Mouse (Mus musculus): ENCODE measurements at regions not wholly inside any gene's neighbourhood (a gene's known extent, or its start where the extent isn't known, plus 50 kb on each side); places are given as distances from the start of the nearest gene placed in this dataset.

GRCm38 (mm10) chr13:101954521-101954920 lies 186.5 kb upstream of the Pik3r1 start:
- DNase-seq = no peak

- no peak for DNase-seq
Measured at GRCm38 (mm10) chr13:101955806-101956418, 187.9 kb upstream of the Pik3r1 start.

GRCm38 (mm10) chr13:101957782-101958181 lies 189.8 kb upstream of the Pik3r1 start:
- peak; percentile 13 for DNase-seq

GRCm38 (mm10) chr13:101965537-101965936 lies 197.5 kb upstream of the Pik3r1 start:
- no peak for DNase-seq

GRCm38 (mm10) chr13:101966799-101967397 lies 198.9 kb upstream of the Pik3r1 start:
- DNase-seq = peak; percentile 42

- DNase-seq = no peak
Measured at GRCm38 (mm10) chr13:101967466-101967865, 199.4 kb upstream of the Pik3r1 start.

- DNase-seq = no peak
Measured at GRCm38 (mm10) chr13:101976766-101977165, 208.7 kb upstream of the Pik3r1 start.

- peak; percentile 55 for DNase-seq
Measured at GRCm38 (mm10) chr13:101980171-101980835, 212.3 kb upstream of the Pik3r1 start.

- no peak for DNase-seq
Measured at GRCm38 (mm10) chr13:101988637-101989413, 220.8 kb upstream of the Pik3r1 start.

GRCm38 (mm10) chr13:101991729-101992128 lies 223.7 kb upstream of the Pik3r1 start:
- DNase-seq = no peak

GRCm38 (mm10) chr13:101994779-101995178 lies 226.8 kb upstream of the Pik3r1 start:
- peak; percentile 49 for DNase-seq

- DNase-seq = no peak
Measured at GRCm38 (mm10) chr13:101995529-101995928, 227.5 kb upstream of the Pik3r1 start.

GRCm38 (mm10) chr13:101996144-101996543 lies 228.1 kb upstream of the Pik3r1 start:
- DNase-seq = no peak

- no peak for DNase-seq
Measured at GRCm38 (mm10) chr13:101997415-101997814, 229.4 kb upstream of the Pik3r1 start.

- DNase-seq = no peak
Measured at GRCm38 (mm10) chr13:102006565-102006964, 238.5 kb upstream of the Pik3r1 start.

GRCm38 (mm10) chr13:102011965-102012364 lies 243.9 kb upstream of the Pik3r1 start:
- DNase-seq = no peak

- no peak for DNase-seq
Measured at GRCm38 (mm10) chr13:102014514-102014913, 246.5 kb upstream of the Pik3r1 start.

GRCm38 (mm10) chr13:102014958-102015357 lies 246.9 kb upstream of the Pik3r1 start:
- DNase-seq = peak; percentile 34

- no peak for DNase-seq
Measured at GRCm38 (mm10) chr13:102016518-102016917, 248.5 kb upstream of the Pik3r1 start.

- no peak for DNase-seq
Measured at GRCm38 (mm10) chr13:102022273-102022672, 254.3 kb upstream of the Pik3r1 start.

- DNase-seq = no peak
Measured at GRCm38 (mm10) chr13:102022757-102023156, 254.7 kb upstream of the Pik3r1 start.

- no peak for DNase-seq
Measured at GRCm38 (mm10) chr13:102023624-102024023, 255.6 kb upstream of the Pik3r1 start.

- no peak for DNase-seq
Measured at GRCm38 (mm10) chr13:102025138-102025537, 257.1 kb upstream of the Pik3r1 start.
